8 mouse cellular contexts compared by ENCODE assay signal in the genomic region with DNA sequence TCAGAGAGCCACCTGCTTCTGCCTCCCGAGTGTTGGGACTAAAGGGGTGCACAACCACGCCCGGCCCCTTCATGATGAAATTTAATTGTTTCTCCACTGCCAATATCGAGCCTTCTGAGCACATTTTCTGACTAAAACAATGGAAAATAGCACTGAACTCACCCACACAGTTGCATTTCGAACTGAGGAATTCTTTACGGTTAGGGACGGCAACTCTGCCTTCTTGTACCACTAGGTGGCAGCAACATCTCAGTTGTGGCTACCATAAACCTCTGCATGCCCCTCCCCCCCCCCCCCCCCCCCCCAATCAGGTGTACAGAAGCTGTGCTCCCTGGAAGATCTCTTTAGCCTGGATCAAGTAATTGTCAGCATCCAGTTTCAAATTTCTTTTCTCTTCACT. TPM values are rescaled to one million over a fixed set of nuclear protein-coding genes. Genes with fewer than 3 reads are reported as not detected.
A peak's percentile ranks its signal among the peaks of the same experiment; 100 is the strongest.
DNase-seq lines count a peak whose midpoint lies in the region; ATAC-seq lines count a peak whose summit lies in the region.

No protein-coding gene starts in this region.

- intact Hi-C loops in left cerebral cortex, postnatal 14 days (cut with DNase I) = loop anchor here (10.0 kb wide), 1 partner anchor 320 kb away; no protein-coding TSS in a partner anchor

- peak; percentile 70 for ATAC-seq in inflammation-experienced regulatory T-cells, adult 6 months

- H3K9me3 ChIP-seq in megakaryocyte, embryonic 14.5 days = no peaks in the 10 kb centered on the region

- DNase-seq in adrenal gland, adult 2 months = peak; percentile 41
- DNase-seq in adrenal gland, postnatal 4 days (ENCODE audit: low spot score in 2 of 2) = no peak
- peak; percentile 82 to 84 for DNase-seq in cerebellum, postnatal 14 days
- peak; percentile 62 to 73 for DNase-seq in frontal cortex, postnatal 36 days (ENCODE audit: low spot score in 2 of 2)
- peak; percentile 76 to 81 for DNase-seq in left cerebral cortex, postnatal 14 days (ENCODE audit: low spot score in 2 of 2)
- DNase-seq in right cerebral cortex, postnatal 25 days = peak; percentile 43

- no peaks in the 10 kb centered on the region for H3K36me3 ChIP-seq in megakaryocyte, embryonic 14.5 days (replicated peaks; ENCODE audit: low read length)

- H3K27me3 ChIP-seq in megakaryocyte, embryonic 14.5 days (replicated peaks) = no peaks in the 10 kb centered on the region

- H3K4me3 ChIP-seq in megakaryocyte, embryonic 14.5 days (replicated peaks) = peak overlapping the region; percentile 88

- peaks cover 42% of the 10 kb centered on the region for H3K4me1 ChIP-seq in megakaryocyte, embryonic 14.5 days

RNA-seq across cellular contexts. Expression of a gene that starts 13.2 kb away (rescaled TPM):
- 10 to 100 TPM; 15.6 to 16.8 TPM for total RNA-seq in adrenal gland, adult 2 months (2021)
- 6.2 and 6.9 TPM in 2 replicates for polyA plus RNA-seq in adrenal gland, adult 2 months (2012; rRNA removed)
- total RNA-seq in adrenal gland, postnatal 4 days (2021) = 10 to 100 TPM; 24.7 to 26.1 TPM
- polyA plus RNA-seq in inflammation-experienced regulatory T-cells, adult 6 months (2017; shearing (Covaris generic)) = 10 to 100 TPM in 1 of 3 experiments, 1 to 10 TPM in 2; 4.9 to 11.5 (median 6.1) TPM
- 10 to 100 TPM; 10.9 to 13.5 TPM for total RNA-seq in left cerebral cortex, postnatal 14 days (2021)
- polyA plus RNA-seq in megakaryocyte, embryonic 14.5 days (2012; ENCODE audit: insufficient read depth, low replicate concordance) = 7.0 and 25.9 TPM in 2 replicates

RNA-seq across cellular contexts. Expression of a gene that starts 39.0 kb away (rescaled TPM):
- total RNA-seq in adrenal gland, adult 2 months (2021) = 10 to 100 TPM; 18.1 to 21.1 TPM
- 11.5 and 13.2 TPM in 2 replicates for polyA plus RNA-seq in adrenal gland, adult 2 months (2012; rRNA removed)
- total RNA-seq in adrenal gland, postnatal 4 days (2021) = 10 to 100 TPM; 22.6 to 24.0 TPM
- 1 to 10 TPM; 3.3 to 3.9 (median 3.3) TPM for polyA plus RNA-seq in inflammation-experienced regulatory T-cells, adult 6 months (2017; shearing (Covaris generic))
- 10 to 100 TPM; 21.2 to 22.7 TPM for total RNA-seq in left cerebral cortex, postnatal 14 days (2021)
- 0.71 and 2.2 TPM in 2 replicates for polyA plus RNA-seq in megakaryocyte, embryonic 14.5 days (2012; ENCODE audit: insufficient read depth, low replicate concordance)

Comparison
In these comparisons a context has a peak if more than half of its experiments do, and no peak if none do; other contexts are left out.
1. DNase-seq: peak in adrenal gland, adult 2 months (single experiment), cerebellum, postnatal 14 days (2 of 2), frontal cortex, postnatal 36 days (2 of 2), left cerebral cortex, postnatal 14 days (2 of 2) and right cerebral cortex, postnatal 25 days (single experiment); none in adrenal gland, postnatal 4 days (0 of 2).